Mouse (Mus musculus) limb, embryonic 13.5 days (tissue): ENCODE measurements around the gene Slc10a4. TPM values are rescaled to one million over a fixed set of nuclear protein-coding genes. Genes with fewer than 3 reads are reported as not detected.

Experiments used
- ATAC-seq: fragments of 200-750 bp; cut with Nextera tagmentation; 2 replicates; pipeline ENCODE4 v1.8.0; 2017; ENCODE audit warnings: low read depth, moderate number of reproducible peaks, moderate TSS enrichment; ENCODE audit not compliant: low FRiP score
- H3K27ac ChIP-seq: fragments of 300-500 bp; sonication (generic); 2 replicates; pipeline ENCODE4 v1.5.1; 2015; ENCODE audit warnings: inconsistent platforms, mild to moderate bottlenecking, moderate library complexity
- H3K27me3 ChIP-seq: fragments of 300-500 bp; sonication (generic); 2 replicates; pipeline ENCODE4 v1.6.1; 2015; ENCODE audit warnings: mild to moderate bottlenecking, inconsistent platforms
- H3K36me3 ChIP-seq: fragments of 300-500 bp; sonication (generic); 2 replicates; pipeline ENCODE4 v1.6.1; 2015; ENCODE audit warnings: inconsistent platforms, mild to moderate bottlenecking, moderate library complexity
- H3K4me1 ChIP-seq: fragments of 300-500 bp; sonication (generic); 2 replicates; pipeline ENCODE4 v1.6.1; 2015; ENCODE audit warnings: inconsistent platforms
- H3K4me2 ChIP-seq: fragments of 300-500 bp; sonication (generic); replicated peaks from 2 replicates; pipeline ENCODE4 v1.6.1; 2015; ENCODE audit warnings: inconsistent platforms, mild to moderate bottlenecking, moderate library complexity
- H3K4me3 ChIP-seq: fragments of 300-500 bp; sonication (generic); 2 replicates; pipeline ENCODE4 v1.5.1; 2015; ENCODE audit warnings: moderate library complexity, mild to moderate bottlenecking, inconsistent platforms
- H3K9ac ChIP-seq: fragments of 300-500 bp; sonication (generic); 2 replicates; pipeline ENCODE4 v1.6.1; 2015; ENCODE audit warnings: mild to moderate bottlenecking, inconsistent platforms
- H3K9me3 ChIP-seq: fragments of 300-500 bp; sonication (generic); 2 replicates; pipeline ENCODE4 v1.6.1; 2016; ENCODE audit warnings: inconsistent platforms
- WGBS: fragments of 180-500 bp; shearing (Covaris S2); methylation state at CpG from one replicate; pipeline ENCODE4 v1.1.7; 2015; 5-methylcytosine and 5-hydroxymethylcytosine counted together
- polyA plus RNA-seq: library from polyadenylated mRNA; unstranded; fragments of >200 nt; fragmentation: Nextera tagmentation; extraction: Ambion mirVana; gene quantifications from 2 replicates; pipeline ENCODE4 v1.2.1, GENCODE M21; 2015

Gene Slc10a4
- polyA plus RNA-seq, 1 experiment from 2014 or later, result 0.28 TPM

- Histone ChIP-seq H3K4me1 (no peaks in the 10 kb centered on the region), H3K36me3 (peaks cover 34% of the 10 kb centered on the region), H3K4me2 (no peak overlapping the region), H3K27me3 (no peaks in the 10 kb centered on the region), H3K27ac (no peak overlapping the region), H3K9me3 (no peaks in the 10 kb centered on the region), H3K4me3 (no peak overlapping the region), H3K9ac (no peak overlapping the region)
- 90% methylated on average over 13 of the region's 13 CpGs for WGBS
- no peak for ATAC-seq
These were observed 17.1 kb downstream of the Slc10a4 start for GRCm38 (mm10) chr5:73023801-73024200.

DNA sequence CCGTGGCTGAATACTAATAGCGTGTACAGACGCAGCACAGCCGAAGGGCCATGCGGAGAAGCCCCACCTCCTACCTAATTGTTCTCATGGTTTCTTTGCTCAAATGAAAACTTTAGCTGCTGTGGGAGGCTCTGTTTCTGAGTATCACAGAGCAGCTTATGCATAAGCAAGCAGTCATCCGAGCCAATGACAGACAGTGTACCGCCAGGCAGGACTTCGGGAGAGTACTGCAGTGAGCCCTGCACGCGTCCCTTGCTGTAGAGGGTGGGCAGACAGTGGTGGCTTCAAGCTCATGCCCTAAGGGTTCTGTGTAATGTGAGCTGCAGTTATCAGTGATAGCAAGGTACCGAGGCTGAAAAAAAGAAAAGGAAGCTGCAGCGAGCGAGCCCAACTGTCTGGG, 22.0 kb downstream of the Slc10a4 start:
- Histone ChIP-seq H3K4me3 (no peak overlapping the region), H3K9ac (no peak overlapping the region), H3K4me2 (no peak overlapping the region), H3K4me1 (no peaks in the 10 kb centered on the region), H3K27me3 (no peaks in the 10 kb centered on the region), H3K36me3 (peaks cover 59% of the 10 kb centered on the region), H3K9me3 (no peaks in the 10 kb centered on the region), H3K27ac (no peak overlapping the region)
- 80% methylated on average over 13 of the region's 13 CpGs for WGBS
- ATAC-seq, result no peak

DNA sequence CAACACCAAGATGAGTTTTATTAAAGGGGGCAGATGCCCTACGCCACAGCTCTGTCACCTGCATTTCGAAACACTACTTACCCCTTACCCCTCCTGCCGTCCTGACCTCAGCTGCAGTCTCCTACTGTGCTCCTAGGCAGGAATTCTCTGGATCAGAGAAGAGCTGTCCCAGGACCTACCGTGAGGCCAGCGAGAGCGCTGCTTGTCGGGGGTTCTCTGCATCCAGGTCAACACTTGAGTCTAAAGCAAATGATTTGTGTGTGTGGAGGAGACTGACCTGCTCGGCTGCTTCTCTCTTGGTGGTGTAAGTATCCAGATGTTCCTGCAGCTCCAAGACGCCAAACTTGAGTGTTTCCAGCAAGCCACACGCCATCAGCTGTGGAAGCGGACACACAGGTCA, 25.8 kb downstream of the Slc10a4 start:
- no peaks in the 10 kb centered on the region for H3K27me3 ChIP-seq
- 82% methylated on average over 11 of the region's 11 CpGs for WGBS
- H3K4me1 ChIP-seq, result no peaks in the 10 kb centered on the region
- H3K27ac ChIP-seq, result no peak overlapping the region
- peaks cover 71% of the 10 kb centered on the region for H3K36me3 ChIP-seq
- no peak overlapping the region for H3K9ac ChIP-seq
- no peak for ATAC-seq
- no peak overlapping the region for H3K4me2 ChIP-seq
- no peaks in the 10 kb centered on the region for H3K9me3 ChIP-seq
- no peak overlapping the region for H3K4me3 ChIP-seq

- peaks cover 53% of the 10 kb centered on the region for H3K36me3 ChIP-seq
- H3K27me3 ChIP-seq, result no peaks in the 10 kb centered on the region
- H3K4me3 ChIP-seq, result no peak overlapping the region
- ATAC-seq, result no peak
- WGBS, result 98% methylated on average over 2 of the region's 2 CpGs
- H3K4me2 ChIP-seq, result no peak overlapping the region
- no peak overlapping the region for H3K9ac ChIP-seq
- H3K4me1 ChIP-seq, result no peaks in the 10 kb centered on the region
- H3K9me3 ChIP-seq, result 0 out of 2 replicates have a peak, but pooled peaks cover 3% of the 10 kb centered on the region
- no peak overlapping the region for H3K27ac ChIP-seq
These were observed 37.4 kb downstream of the Slc10a4 start for GRCm38 (mm10) chr5:73044055-73044454.

GRCm38 (mm10) chr5:73047651-73048245, 41.1 kb downstream of the Slc10a4 start:
- Histone ChIP-seq H3K27me3 (no peaks in the 10 kb centered on the region), H3K4me2 (no peak overlapping the region), H3K36me3 (peaks cover 81% of the 10 kb centered on the region), H3K4me1 (no peaks in the 10 kb centered on the region), H3K9me3 (0 out of 2 replicates have a peak, but pooled peaks cover 3% of the 10 kb centered on the region), H3K4me3 (no peak overlapping the region), H3K9ac (no peak overlapping the region), H3K27ac (no peak overlapping the region)
- no peak for ATAC-seq
- 81% methylated on average over 7 of the region's 7 CpGs for WGBS

- no peaks in the 10 kb centered on the region for H3K27me3 ChIP-seq
- WGBS, result 95% methylated on average over 8 of the region's 8 CpGs
- no peak for ATAC-seq
- no peak overlapping the region for H3K9ac ChIP-seq
- no peak overlapping the region for H3K27ac ChIP-seq
- H3K4me3 ChIP-seq, result no peak overlapping the region
- no peaks in the 10 kb centered on the region for H3K4me1 ChIP-seq
- H3K36me3 ChIP-seq, result peaks cover 84% of the 10 kb centered on the region
- no peak overlapping the region for H3K4me2 ChIP-seq
- no peaks in the 10 kb centered on the region for H3K9me3 ChIP-seq
These were observed 47.2 kb downstream of the Slc10a4 start for GRCm38 (mm10) chr5:73053933-73054332.

DNA sequence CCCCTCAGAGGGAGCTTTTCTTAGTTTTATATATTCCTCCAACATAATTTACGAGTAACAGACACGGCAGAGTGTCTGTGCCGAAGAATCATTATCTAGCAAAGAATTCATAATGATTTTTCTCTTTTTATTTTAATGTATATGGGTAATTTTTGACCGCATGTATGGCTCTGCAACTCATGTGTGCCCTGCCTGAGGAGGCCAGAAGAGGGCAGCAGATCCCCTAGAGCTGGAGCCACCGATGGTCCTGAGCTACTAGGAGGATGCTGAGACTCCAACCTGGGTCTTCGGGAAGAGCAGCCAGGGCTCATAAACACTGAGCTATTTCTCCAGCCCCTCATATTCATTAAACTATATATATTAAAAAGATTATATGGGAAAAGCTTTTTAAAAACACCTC, 49.8 kb downstream of the Slc10a4 start:
- Histone ChIP-seq H3K36me3 (peaks cover 66% of the 10 kb centered on the region), H3K4me1 (no peaks in the 10 kb centered on the region), H3K27ac (no peak overlapping the region), H3K4me2 (no peak overlapping the region), H3K9me3 (no peaks in the 10 kb centered on the region), H3K27me3 (no peaks in the 10 kb centered on the region), H3K4me3 (no peak overlapping the region), H3K9ac (no peak overlapping the region)
- no peak for ATAC-seq
- WGBS, result 90% methylated on average over 6 of the region's 6 CpGs

DNA sequence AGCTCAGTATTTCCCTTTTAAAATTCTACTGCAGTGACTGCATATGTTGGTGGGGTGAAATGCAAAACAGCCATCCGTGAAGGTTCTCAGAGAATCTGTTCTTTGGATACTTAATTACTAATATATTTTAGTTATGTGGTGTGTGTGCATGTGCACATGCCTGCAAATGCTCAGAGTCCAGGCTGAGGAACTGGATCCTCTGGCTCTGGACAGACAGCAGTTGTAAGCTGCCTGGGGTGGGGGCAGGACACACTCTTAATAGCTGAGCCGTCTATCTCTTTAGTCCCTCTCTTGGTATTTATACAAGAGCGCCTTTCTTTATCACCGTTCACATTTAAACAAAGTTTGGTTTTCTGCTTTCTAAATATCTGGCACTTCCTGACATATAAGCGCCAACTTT, 50.3 kb downstream of the Slc10a4 start:
- Histone ChIP-seq H3K4me1 (no peaks in the 10 kb centered on the region), H3K27me3 (no peaks in the 10 kb centered on the region), H3K4me3 (no peak overlapping the region), H3K27ac (no peak overlapping the region), H3K36me3 (peaks cover 61% of the 10 kb centered on the region), H3K9ac (no peak overlapping the region), H3K9me3 (no peaks in the 10 kb centered on the region), H3K4me2 (no peak overlapping the region)
- ATAC-seq, result no peak
- 94% methylated on average over 5 of the region's 5 CpGs for WGBS

DNA sequence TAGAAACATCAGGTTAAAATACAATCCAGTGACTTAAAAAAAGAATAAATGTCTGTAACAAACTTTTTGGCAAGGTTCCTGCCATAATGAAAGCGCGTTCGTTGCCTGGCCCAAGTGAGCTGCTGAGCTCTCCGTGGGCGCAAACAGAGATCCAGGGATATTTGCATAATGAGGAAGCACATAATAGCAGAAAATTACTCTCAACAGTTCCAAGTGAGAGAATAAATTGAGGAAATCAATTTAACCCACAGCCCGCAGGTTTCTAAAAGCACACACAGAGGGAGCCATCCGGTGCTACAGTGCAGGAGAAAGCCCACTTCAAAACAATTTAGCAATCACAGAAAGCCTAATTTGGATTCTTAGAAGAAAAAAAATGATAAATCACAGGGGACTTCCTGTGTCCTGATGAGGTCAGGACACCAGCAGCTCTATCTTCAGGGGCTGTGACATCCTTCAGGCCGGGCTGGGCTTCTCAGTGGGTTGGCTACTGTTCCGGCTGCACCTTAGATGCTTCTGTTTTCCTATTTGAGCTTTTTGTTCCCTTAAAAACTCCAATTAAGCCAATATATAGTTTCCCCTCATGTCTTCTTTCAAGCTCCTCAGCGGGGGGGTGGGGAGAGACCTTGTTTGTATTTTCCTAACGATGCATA, 54.9 kb downstream of the Slc10a4 start:
- ATAC-seq, result no peak
- Histone ChIP-seq H3K9ac (no peak overlapping the region), H3K4me2 (no peak overlapping the region), H3K4me3 (no peak overlapping the region), H3K9me3 (no peaks in the 10 kb centered on the region), H3K4me1 (0 out of 2 replicates have a peak, but pooled peaks cover 3% of the 10 kb centered on the region), H3K27me3 (no peaks in the 10 kb centered on the region), H3K27ac (no peak overlapping the region), H3K36me3 (peaks cover 43% of the 10 kb centered on the region)
- whole genome bisulfite sequencing, result 75% methylated on average over 11 of the region's 11 CpGs

Other genes with a start within 250 kb of the Slc10a4 start
- 5.2 and 5.5 TPM in 2 replicates for gene Tec, start 138.4 kb upstream of the Slc10a4 start, polyA plus RNA-seq
- gene Slain2, start 92.6 kb upstream of the Slc10a4 start, polyA plus RNA-seq, result 14.7 and 16.0 TPM in 2 replicates
- not detected in 2 replicates for gene Gm10135, start 32.2 kb upstream of the Slc10a4 start, polyA plus RNA-seq
- gene Fryl, start 249.7 kb downstream of the Slc10a4 start, polyA plus RNA-seq, result 21.4 and 22.5 TPM in 2 replicates